Mouse (Mus musculus) megakaryocyte progenitor cell, adult 5-6 weeks (primary cell): ENCODE results near the gene Ptpn22. TPM values are rescaled to one million over a fixed set of nuclear protein-coding genes. Genes with fewer than 3 reads are reported as not detected.

Experiments used
- ATAC-seq: replicated peaks from 2 replicates; pipeline ENCODE4 v1.8.0; 2016; ENCODE audit warnings: mild to moderate bottlenecking, moderate TSS enrichment, inconsistent platforms; ENCODE audit not compliant: poor library complexity
- total RNA-seq, 2 experiments: library from RNA; stranded (forward) in 1 of 2; stranded (reverse) in 1 of 2; fragments of 157-497, 149-512 nt in 1 of 2; fragments of 200-1000 nt in 1 of 2; gene quantifications; 2 replicates each; pipeline versions ENCODE4 v1.2.3 to v1.2.4; 2015 to 2017

Ptpn22 gene
- total RNA-seq, 2 experiments from 2014 or later = 45.3 to 81.2 TPM

DNA sequence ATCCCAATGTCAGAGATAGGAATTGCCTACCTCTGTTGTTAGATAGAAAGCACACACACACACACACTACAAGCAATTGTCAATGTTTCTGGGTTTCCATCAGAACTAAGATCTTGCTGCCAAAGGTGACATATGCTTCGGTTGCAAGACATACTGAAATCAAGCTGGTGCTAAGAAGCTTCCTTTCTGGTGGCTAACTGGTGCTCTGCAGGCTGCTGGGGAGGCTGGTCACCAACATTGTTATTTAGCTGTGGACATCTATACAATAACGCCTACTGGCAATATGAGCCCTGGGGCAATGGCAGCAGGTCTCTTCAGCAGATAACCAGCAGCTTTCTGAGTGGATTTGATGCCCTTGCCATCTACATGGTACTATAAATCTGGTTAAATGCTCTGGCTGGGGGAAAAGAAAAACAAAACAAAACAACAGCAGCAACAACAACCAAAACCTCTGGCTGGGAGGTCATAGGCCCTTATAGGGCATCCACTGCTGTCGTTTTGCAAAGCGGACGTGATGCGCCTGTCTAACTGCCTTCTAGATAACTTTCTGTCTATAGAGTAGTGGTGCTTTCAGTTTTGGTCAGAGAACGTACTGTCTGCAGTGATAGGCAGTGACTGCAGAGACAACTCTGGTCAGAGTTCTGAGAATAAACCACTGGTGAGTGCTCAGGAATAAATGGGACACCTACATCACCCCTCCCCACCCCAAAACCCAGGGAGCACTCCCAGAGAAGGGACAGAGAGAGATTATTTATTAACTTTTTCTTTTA lies 2.4 kb upstream of the Ptpn22 start:
- ATAC-seq = no peak

DNA sequence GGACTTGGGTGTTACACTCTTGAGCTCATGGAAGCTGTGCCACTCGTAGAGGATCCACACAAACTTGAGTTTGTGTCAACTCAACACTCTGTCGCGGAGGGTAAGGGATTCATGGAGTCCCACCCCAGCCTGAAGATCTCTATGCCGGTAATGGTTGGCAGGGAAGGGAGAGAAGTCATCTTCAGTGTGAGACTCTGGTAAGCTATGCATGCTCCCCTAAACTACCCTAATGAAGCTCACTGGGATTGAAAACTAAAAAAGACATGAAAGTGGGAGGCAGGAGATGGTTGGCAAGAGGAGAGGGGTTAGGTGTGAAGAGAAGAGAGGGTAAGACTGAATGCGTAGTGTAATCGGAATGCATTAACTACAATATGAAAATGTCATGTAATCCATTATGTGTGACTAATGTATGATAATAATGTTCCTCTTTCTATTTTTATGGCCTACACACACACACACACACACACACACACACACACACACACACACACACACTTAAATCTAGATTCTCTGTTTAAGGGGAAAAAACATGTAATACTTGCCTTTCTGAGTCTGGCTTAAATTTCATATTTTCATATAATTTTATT lies 1.5 kb upstream of the Ptpn22 start:
- no peak for ATAC-seq

DNA sequence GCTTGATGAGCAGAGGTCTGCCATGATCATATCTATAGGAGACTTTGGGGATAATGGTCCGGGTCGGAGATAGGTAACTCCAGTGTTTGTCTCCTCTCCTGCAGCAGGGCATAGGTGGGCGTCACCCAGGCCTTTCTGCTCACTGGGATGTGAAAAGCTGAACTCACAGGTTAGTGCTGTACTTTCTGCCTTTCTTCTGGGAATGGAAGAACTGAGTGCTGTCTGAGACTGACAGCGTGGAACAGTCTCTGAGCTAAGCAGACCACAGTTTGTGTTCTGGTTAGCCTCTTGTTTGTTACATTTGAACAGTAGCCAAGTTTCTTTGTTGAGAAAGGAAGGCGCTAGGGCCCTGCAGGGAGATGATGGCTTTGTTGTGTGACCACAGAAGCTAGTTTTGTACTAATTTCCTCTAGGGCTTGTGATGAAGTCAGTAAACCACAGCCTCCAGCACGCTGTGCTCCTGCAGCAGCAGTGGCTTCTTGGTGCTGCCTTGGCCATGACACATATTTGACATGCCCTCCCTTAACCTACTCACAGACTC lies 326 bp downstream of the Ptpn22 start:
- ATAC-seq = peak; percentile 80

GRCm38 (mm10) chr3:103862721-103863220 lies 3.2 kb downstream of the Ptpn22 start:
- no peak for ATAC-seq

- ATAC-seq = no peak
Observed at GRCm38 (mm10) chr3:103864200-103864599, 4.6 kb downstream of the Ptpn22 start.

GRCm38 (mm10) chr3:103867424-103867971 lies 7.9 kb downstream of the Ptpn22 start:
- ATAC-seq = no peak

DNA sequence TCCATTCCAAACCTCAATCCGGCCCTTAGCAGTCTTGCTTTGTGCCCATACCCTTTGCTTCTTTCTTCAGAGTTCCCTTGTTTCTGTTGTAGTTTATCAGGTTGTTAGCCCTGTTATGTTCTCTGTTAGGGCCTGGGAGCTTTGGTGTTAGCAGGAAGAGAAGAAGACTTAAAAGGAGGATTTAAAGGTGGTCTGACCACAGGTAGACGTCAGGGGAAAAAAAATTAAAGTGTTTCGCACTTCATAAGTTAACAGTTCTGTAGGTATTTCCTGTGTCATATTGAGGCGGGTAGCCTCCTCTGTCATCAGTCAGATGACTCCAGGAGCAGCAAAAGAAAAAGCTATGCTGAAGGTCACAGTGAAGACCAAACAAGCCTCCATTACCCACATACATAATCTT lies 8.4 kb downstream of the Ptpn22 start:
- no peak for ATAC-seq

DNA sequence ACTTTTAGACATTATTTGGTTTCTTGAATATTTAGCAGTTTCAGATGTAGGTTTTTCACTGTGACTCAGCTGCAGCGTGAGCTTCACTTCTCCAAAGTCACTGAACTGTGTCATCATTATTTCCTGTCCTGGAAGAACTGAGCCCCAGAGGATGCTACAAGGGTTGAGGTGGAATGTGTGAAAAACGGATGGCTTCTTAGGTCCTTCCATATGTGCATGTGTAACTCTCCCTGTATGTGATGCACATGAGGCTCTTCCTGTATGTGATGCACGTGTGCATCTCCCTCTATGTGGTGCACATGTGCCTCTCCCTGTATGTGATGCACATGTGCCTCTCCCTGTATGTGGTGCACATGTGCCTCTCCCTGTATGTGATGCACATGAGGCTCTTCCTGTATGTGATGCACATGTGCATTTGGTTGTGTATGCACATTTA lies 13.1 kb downstream of the Ptpn22 start:
- peak; percentile 91 for ATAC-seq

DNA sequence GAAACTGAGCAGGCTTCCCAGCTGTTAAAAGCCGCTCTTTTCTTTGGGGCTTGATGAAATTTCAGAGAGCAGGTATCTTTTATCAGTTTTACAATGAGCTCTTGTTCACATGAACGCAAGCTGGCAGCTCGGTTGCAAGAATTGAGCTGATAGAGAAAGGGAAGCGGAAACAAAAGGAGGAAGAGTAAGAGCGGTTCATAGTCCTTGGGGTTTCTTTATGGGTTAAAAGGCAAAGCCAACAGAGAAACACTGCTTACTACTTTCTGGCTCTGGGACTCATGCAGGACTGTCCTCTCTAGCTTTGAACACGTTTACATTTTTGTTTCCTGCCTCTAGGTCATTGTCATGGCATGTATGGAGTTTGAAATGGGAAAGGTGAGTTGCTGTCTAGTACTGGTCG lies 14.7 kb downstream of the Ptpn22 start:
- ATAC-seq = peak; percentile 60; the same call in 1 of the 2 replicates

GRCm38 (mm10) chr3:103885946-103886345 lies 26.4 kb downstream of the Ptpn22 start:
- ATAC-seq = no peak

GRCm38 (mm10) chr3:103887581-103887980 lies 28.0 kb downstream of the Ptpn22 start:
- ATAC-seq = peak; percentile 79

DNA sequence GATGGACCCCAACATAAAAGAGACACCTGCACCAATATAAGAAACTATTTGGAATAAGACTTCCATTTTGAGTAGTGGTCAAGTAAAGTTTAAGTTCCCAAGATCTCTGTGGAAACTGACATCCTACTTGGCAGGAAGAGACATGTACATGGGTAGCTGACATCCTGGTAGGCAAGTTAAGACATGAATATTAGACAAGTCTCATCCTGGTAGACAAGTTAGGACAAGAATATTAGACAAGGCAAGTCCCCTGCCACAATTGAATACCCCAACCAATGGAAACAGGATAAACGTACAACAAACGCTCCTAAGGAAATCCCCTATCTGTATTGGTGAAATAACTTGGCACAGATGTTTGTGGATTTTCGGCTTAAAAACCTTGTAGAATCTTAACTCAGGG lies 33.8 kb downstream of the Ptpn22 start:
- ATAC-seq = no peak

DNA sequence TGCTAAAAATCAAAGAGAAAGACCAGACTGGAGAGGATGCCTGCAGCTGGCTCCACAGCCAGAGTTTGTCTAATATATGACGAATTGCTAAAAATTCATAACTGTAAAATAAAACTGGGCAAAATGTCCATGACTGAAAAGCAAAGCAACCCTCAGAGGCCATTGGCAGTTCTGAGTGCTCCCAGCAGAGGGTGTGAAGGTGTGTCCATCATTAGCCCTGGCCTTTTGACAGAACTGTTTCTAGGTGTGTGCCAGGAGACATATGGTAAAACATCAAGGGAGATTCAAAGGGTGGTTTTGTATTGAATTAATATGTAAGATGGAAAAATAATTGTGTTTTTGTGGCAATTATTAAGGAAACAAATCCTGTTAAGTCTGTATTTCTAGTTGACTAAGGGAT lies 45.1 kb downstream of the Ptpn22 start:
- peak; percentile 99 for ATAC-seq

DNA sequence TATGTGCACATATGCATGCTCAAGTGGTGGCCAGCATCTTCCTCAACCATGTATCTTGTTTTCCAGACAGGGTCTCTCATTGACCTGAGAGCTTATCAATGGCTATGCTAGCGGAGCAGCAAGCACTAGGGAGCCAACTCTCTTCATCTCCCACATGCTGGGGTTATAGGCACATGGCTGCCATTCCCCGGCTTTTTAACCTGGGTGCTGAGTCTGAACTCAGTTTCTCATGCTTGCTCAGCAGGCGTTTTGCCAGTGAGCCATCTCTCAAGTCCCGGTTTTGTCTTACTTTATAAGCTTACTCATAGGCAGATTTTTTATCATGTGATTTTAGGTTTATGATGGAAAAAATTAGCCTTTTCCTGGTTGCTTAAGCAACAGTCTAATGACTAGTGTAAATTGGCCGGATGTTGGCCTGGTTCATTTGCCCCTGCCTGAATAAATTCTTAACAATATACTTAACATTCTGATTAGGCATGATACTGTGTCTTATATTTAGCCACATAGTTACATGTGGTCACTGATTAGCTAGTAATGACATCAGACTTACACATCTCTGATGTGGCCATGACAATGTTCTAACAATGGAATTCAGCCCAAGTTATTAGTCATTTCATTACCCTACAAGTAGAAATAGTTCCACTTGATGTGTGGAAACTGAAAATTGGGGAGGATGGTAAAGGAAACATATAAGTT lies 47.9 kb downstream of the Ptpn22 start:
- ATAC-seq = no peak; the same call in 1 of the 2 replicates

- ATAC-seq = no peak
Observed at GRCm38 (mm10) chr3:103908781-103909180, 49.2 kb downstream of the Ptpn22 start.

- ATAC-seq = peak; percentile 29
Observed at GRCm38 (mm10) chr3:103913451-103913961, 53.9 kb downstream of the Ptpn22 start.

DNA sequence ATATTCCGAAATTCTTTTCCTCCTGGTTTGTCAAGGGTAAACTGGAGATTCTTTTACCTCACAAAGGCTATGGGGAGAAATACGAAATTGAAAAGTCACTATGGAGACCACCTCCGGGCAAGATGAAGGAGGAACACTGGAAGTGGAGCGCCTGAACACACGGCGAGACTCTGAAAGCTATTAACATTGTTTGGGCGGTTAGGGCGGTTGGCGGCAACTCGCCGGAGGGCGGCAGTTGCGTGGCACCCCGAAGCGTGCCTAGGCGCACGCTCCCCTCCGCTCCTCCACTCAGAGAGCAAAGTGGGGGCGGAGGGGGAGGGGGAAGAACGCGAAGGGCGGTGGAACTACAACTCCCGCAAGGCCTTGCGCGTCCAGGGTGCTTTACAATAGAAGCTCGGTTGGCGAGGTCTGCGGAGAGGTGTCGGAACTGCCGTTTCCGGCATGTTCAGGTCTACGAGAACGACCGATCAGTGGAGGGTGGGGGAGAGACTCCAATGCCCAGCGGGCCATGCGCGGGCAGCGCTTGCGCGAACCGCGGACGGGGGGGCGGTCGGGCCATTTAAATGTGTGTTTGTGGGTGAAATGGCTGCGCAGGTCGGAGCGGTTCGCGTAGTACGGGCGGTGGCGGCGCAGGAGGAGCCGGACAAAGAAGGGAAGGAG lies 54.5 kb downstream of the Ptpn22 start, which contains the start of gene Rsbn1:
Gene Rsbn1, plus strand, starts transcription at position 111 of the 660 bp plus-strand sequence.
- ATAC-seq = peak; percentile 85

- peak; percentile 9; the same call in 1 of the 2 replicates for ATAC-seq
Observed at GRCm38 (mm10) chr3:103914732-103915508, 55.3 kb downstream of the Ptpn22 start.

- ATAC-seq = no peak
Observed at GRCm38 (mm10) chr3:103915509-103915896, 55.9 kb downstream of the Ptpn22 start.
